Mouse (Mus musculus): ENCODE results near the gene Usp15. TPM values are rescaled to one million over a fixed set of nuclear protein-coding genes. Genes with fewer than 3 reads are reported as not detected.

The Usp15 gene
- total and polyA plus RNA-seq, 2 experiments from 2014 or later = 28.0 to 51.5 TPM

DNA sequence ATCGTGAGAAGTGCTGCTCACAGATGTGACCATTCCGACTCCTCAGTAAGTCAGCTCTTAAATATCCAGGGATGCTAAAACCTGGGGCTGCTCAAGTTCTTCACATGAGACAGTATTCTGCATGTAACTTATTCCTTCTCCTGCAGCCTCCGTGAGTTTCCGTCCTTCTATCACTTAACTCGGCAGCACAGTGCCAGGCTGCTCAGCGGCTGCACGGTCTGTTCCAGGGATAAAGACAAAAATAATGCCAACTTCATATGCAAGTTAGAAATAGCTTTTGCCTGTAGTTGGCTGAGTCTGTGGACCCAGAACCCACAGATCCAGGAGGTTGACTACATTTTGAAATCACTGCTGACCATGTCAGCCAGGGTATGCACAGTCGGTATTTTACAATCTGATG is 52.5 kb downstream of the Usp15 start:
- H3K27ac ChIP-seq (ENCODE audit: low read depth) = peak overlapping the region; percentile 22; the same call in 1 of the 2 replicates
- H3K36me3 ChIP-seq (replicated peaks; ENCODE audit: control insufficient read depth, insufficient read depth, low read length) = peaks cover 16% of the 10 kb centered on the region; the same call in 1 of the 2 replicates
- ATAC-seq (ENCODE audit: insufficient read depth, low read depth) = no peak

GRCm38 (mm10) chr10:123142395-123143050 is 54.3 kb downstream of the Usp15 start:
- no peaks in the 10 kb centered on the region for H3K4me1 ChIP-seq (ENCODE audit: control insufficient read depth, insufficient read depth)
- no peaks in the 10 kb centered on the region for H3K27me3 ChIP-seq (ENCODE audit: control insufficient read depth, insufficient read depth, low read length)
- TF ChIP-seq CTCF (IDR thresholded peaks at IDR 0.05; ENCODE audit: low read depth) (no peak), EP300 (IDR thresholded peaks at IDR 0.05; ENCODE audit: low read depth) (no peak)
- ATAC-seq (ENCODE audit: insufficient read depth, low read depth) (no peak), DNase-seq (ENCODE audit: low spot score) (no peak)
- H3K9ac ChIP-seq (replicated peaks; ENCODE audit: low read depth, low read length) = no peak overlapping the region
- no peak overlapping the region for H3K27ac ChIP-seq (ENCODE audit: low read depth)
- peaks cover 16% of the 10 kb centered on the region; the same call in 1 of the 2 replicates for H3K36me3 ChIP-seq (replicated peaks; ENCODE audit: control insufficient read depth, insufficient read depth, low read length)
- no peaks in the 10 kb centered on the region for H3K9me3 ChIP-seq (replicated peaks; ENCODE audit: control insufficient read depth, low read length)
- WGBS = 93% methylated on average over 5 of the region's 5 CpGs
- H3K4me2 ChIP-seq (ENCODE audit: low read depth, low read length) = no peak overlapping the region
- H3K4me3 ChIP-seq (ENCODE audit: low read depth, low read length) = no peak overlapping the region

More for the DNA sequence above, 52.5 kb downstream of the Usp15 start:
- Histone ChIP-seq H3K4me2 (ENCODE audit: low read depth, low read length) (no peak overlapping the region), H3K4me3 (ENCODE audit: low read depth, low read length) (no peak overlapping the region), H3K27me3 (ENCODE audit: control insufficient read depth, insufficient read depth, low read length) (no peaks in the 10 kb centered on the region), H3K9me3 (replicated peaks; ENCODE audit: control insufficient read depth, low read length) (no peaks in the 10 kb centered on the region), H3K4me1 (ENCODE audit: control insufficient read depth, insufficient read depth) (peaks cover 9% of the 10 kb centered on the region), H3K9ac (replicated peaks; ENCODE audit: low read depth, low read length) (no peak overlapping the region)
- TF ChIP-seq EP300 (IDR thresholded peaks at IDR 0.05; ENCODE audit: low read depth) (no peak), CTCF (IDR thresholded peaks at IDR 0.05; ENCODE audit: low read depth) (no peak)
- 73% methylated on average over 8 of the region's 8 CpGs for WGBS
- DNase-seq (ENCODE audit: low spot score) = no peak

DNA sequence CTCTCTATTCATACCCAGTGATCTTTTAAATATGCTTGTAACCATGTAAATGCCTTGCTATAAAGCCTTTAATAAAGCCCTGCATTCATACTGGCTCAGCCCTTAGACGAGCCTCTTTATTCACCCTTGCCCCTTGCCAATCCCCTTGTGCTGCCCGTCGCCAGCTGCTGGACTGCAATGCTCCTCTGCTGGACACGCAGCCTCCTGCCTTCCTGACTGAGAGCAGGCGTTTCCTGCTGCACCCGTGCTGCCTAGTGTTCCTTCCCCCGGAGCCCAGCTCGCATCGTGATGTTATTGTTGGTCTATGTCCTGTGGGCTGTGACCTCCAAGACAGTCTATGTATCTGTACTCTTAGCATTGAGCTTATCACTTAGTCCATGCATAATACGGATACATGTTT is 61.0 kb downstream of the Usp15 start:
- DNase-seq (ENCODE audit: low spot score) (no peak), ATAC-seq (ENCODE audit: insufficient read depth, low read depth) (peak; percentile 44; the same call in 1 of the 2 replicates)
- 63% methylated on average over 10 of the region's 10 CpGs for WGBS
- no peak overlapping the region for H3K4me3 ChIP-seq (ENCODE audit: low read depth, low read length)
- no peaks in the 10 kb centered on the region for H3K4me1 ChIP-seq (ENCODE audit: control insufficient read depth, insufficient read depth)
- no peak overlapping the region for H3K4me2 ChIP-seq (ENCODE audit: low read depth, low read length)
- H3K27me3 ChIP-seq (ENCODE audit: control insufficient read depth, insufficient read depth, low read length) = no peaks in the 10 kb centered on the region
- H3K9me3 ChIP-seq (replicated peaks; ENCODE audit: control insufficient read depth, low read length) = no peaks in the 10 kb centered on the region
- H3K36me3 ChIP-seq (replicated peaks; ENCODE audit: control insufficient read depth, insufficient read depth, low read length) = peaks cover 24% of the 10 kb centered on the region
- H3K27ac ChIP-seq (ENCODE audit: low read depth) = no peak overlapping the region
- no peak for TF ChIP-seq CTCF (IDR thresholded peaks at IDR 0.05; ENCODE audit: low read depth)
- no peak for TF ChIP-seq EP300 (IDR thresholded peaks at IDR 0.05; ENCODE audit: low read depth)
- no peak overlapping the region for H3K9ac ChIP-seq (replicated peaks; ENCODE audit: low read depth, low read length)

GRCm38 (mm10) chr10:123131487-123131886 is 65.3 kb downstream of the Usp15 start:
- 92% methylated on average over 10 of the region's 10 CpGs for WGBS
- no peak for ATAC-seq (ENCODE audit: insufficient read depth, low read depth)
- Histone ChIP-seq H3K4me2 (ENCODE audit: low read depth, low read length) (no peak overlapping the region), H3K36me3 (replicated peaks; ENCODE audit: control insufficient read depth, insufficient read depth, low read length) (peaks cover 50% of the 10 kb centered on the region), H3K9ac (replicated peaks; ENCODE audit: low read depth, low read length) (no peak overlapping the region), H3K27me3 (ENCODE audit: control insufficient read depth, insufficient read depth, low read length) (no peaks in the 10 kb centered on the region), H3K9me3 (replicated peaks; ENCODE audit: control insufficient read depth, low read length) (no peaks in the 10 kb centered on the region), H3K27ac (ENCODE audit: low read depth) (no peak overlapping the region), H3K4me3 (ENCODE audit: low read depth, low read length) (no peak overlapping the region), H3K4me1 (ENCODE audit: control insufficient read depth, insufficient read depth) (no peaks in the 10 kb centered on the region)
- TF ChIP-seq CTCF (IDR thresholded peaks at IDR 0.05; ENCODE audit: low read depth) (no peak), EP300 (IDR thresholded peaks at IDR 0.05; ENCODE audit: low read depth) (no peak)
- no peak for DNase-seq (ENCODE audit: low spot score)

GRCm38 (mm10) chr10:123120666-123121392 is 76.0 kb downstream of the Usp15 start:
- no peaks in the 10 kb centered on the region for H3K27me3 ChIP-seq (ENCODE audit: control insufficient read depth, insufficient read depth, low read length)

More at GRCm38 (mm10) chr10:123120666-123121392, 76.0 kb downstream of the Usp15 start:
- Histone ChIP-seq H3K4me2 (ENCODE audit: low read depth, low read length) (no peak overlapping the region), H3K4me1 (ENCODE audit: control insufficient read depth, insufficient read depth) (no peaks in the 10 kb centered on the region), H3K4me3 (ENCODE audit: low read depth, low read length) (no peak overlapping the region), H3K36me3 (replicated peaks; ENCODE audit: control insufficient read depth, insufficient read depth, low read length) (peaks cover 92% of the 10 kb centered on the region), H3K27ac (ENCODE audit: low read depth) (no peak overlapping the region), H3K9ac (replicated peaks; ENCODE audit: low read depth, low read length) (no peak overlapping the region), H3K9me3 (replicated peaks; ENCODE audit: control insufficient read depth, low read length) (no peaks in the 10 kb centered on the region)
- no peak for DNase-seq (ENCODE audit: low spot score)
- no peak for TF ChIP-seq EP300 (IDR thresholded peaks at IDR 0.05; ENCODE audit: low read depth)
- TF ChIP-seq CTCF (IDR thresholded peaks at IDR 0.05; ENCODE audit: low read depth) = peak; percentile 22; the same call in 1 of the 2 replicates
- ATAC-seq (ENCODE audit: insufficient read depth, low read depth) = no peak
- 93% methylated on average over 14 of the region's 14 CpGs for WGBS

All from heart, postnatal 0 days (tissue).